Comparison of ENCODE assay signal across 8 mouse cellular contexts in the genomic region with DNA sequence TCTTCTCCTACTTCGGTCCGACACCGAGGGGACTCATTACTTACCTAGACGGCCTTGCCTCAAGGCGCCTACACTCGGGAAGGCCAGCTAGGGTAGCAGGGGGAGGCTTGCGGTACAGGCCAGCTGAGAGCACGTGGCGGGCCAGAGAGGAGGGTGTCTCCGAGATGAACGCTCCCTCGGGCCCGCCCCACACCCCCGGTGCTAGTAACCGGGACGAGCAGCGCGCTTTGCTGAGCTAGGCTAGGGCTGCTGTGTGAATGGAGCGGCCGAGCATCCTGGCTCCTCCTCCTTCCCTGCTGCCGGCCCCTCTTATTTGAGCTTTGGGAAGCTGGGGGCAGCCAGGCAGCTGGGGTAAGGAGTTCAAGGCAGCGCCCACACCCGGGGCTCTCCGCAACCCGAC. TPM values are rescaled to one million over a fixed set of nuclear protein-coding genes. Genes with fewer than 3 reads are reported as not detected.
DNase-seq lines count a peak whose midpoint lies in the region; ATAC-seq lines count a peak whose summit lies in the region.

Wt1 (plus strand) TSS at position 251 of the 400 bp plus-strand sequence.

- H3K27me3 ChIP-seq in embryonic facial prominence, embryonic 11.5 days (ENCODE audit: control insufficient read depth, insufficient read depth, low read length): peaks cover 81% of the 10 kb centered on the region
- peaks cover 96% of the 10 kb centered on the region for H3K27me3 ChIP-seq in limb, embryonic 11.5 days (ENCODE audit: control insufficient read depth, insufficient read depth, low read length)
- peaks cover 90% of the 10 kb centered on the region for H3K27me3 ChIP-seq in neural tube, embryonic 11.5 days (ENCODE audit: control insufficient read depth, insufficient read depth, low read length)

- no peaks in the 10 kb centered on the region for H3K36me3 ChIP-seq in embryonic facial prominence, embryonic 11.5 days (replicated peaks; ENCODE audit: control insufficient read depth, insufficient read depth, low read depth, low read length)
- no peaks in the 10 kb centered on the region for H3K36me3 ChIP-seq in limb, embryonic 11.5 days (ENCODE audit: control insufficient read depth, insufficient read depth, low read length)
- no peaks in the 10 kb centered on the region for H3K36me3 ChIP-seq in neural tube, embryonic 11.5 days (ENCODE audit: control insufficient read depth, insufficient read depth, low read length)

- peaks cover 7% of the 10 kb centered on the region for H3K4me1 ChIP-seq in embryonic facial prominence, embryonic 11.5 days (ENCODE audit: control insufficient read depth, insufficient read depth, low read length)
- peaks cover 10% of the 10 kb centered on the region for H3K4me1 ChIP-seq in limb, embryonic 11.5 days (ENCODE audit: control insufficient read depth, insufficient read depth, low read length)
- peaks cover 9% of the 10 kb centered on the region for H3K4me1 ChIP-seq in neural tube, embryonic 11.5 days (ENCODE audit: control insufficient read depth, insufficient read depth, low read length)

- intact Hi-C loops in heart, postnatal 36 days (cut with DNase I): loop anchor here (5.0 kb wide), 1 partner anchor 109 kb away; the partner anchor contains the start of gene Eif3m
- intact Hi-C loops in left cerebral cortex, postnatal 4 days (cut with DNase I): loop anchor here (10.0 kb wide), 1 partner anchor 539 kb away; the partner anchor contains the start of gene Pax6

- H3K4me3 ChIP-seq in embryonic facial prominence, embryonic 11.5 days (ENCODE audit: low read depth, low read length): peak within 1 kb of the TSS; percentile 21
- peak within 1 kb of the TSS; percentile 15 for H3K4me3 ChIP-seq in limb, embryonic 11.5 days (ENCODE audit: low read depth, low read length)
- H3K4me3 ChIP-seq in neural tube, embryonic 11.5 days (ENCODE audit: low read depth, low read length): peak within 1 kb of the TSS; percentile 20

- under 1% methylated on average over 24 of the region's 25 CpGs for WGBS in embryonic facial prominence, embryonic 11.5 days
- 1% methylated on average over 25 of the region's 25 CpGs for WGBS in limb, embryonic 11.5 days
- under 1% methylated on average over 24 of the region's 25 CpGs for WGBS in neural tube, embryonic 11.5 days

- no peak within 1 kb of the TSS for H3K9ac ChIP-seq in embryonic facial prominence, embryonic 11.5 days (replicated peaks; ENCODE audit: low read length)
- H3K9ac ChIP-seq in limb, embryonic 11.5 days (ENCODE audit: low read length): peak within 1 kb of the TSS; percentile 27; the same call in 1 of the 2 replicates
- H3K9ac ChIP-seq in neural tube, embryonic 11.5 days (ENCODE audit: low read length): no peak within 1 kb of the TSS

- peak; percentile 81 for DNase-seq in ZHBTc4 (ENCODE audit: low read depth, low spot score)
- DNase-seq in embryonic facial prominence, embryonic 11.5 days (ENCODE audit: low spot score): peak; percentile 56
- peak; percentile 33 to 60 for DNase-seq in heart, postnatal 36 days
- DNase-seq in limb, embryonic 11.5 days (ENCODE audit: low spot score): peak; percentile 71
- DNase-seq in neural tube, embryonic 11.5 days (ENCODE audit: low spot score): peak; percentile 56
- no peak for DNase-seq in layer of hippocampus, adult 11-12 months (ENCODE audit: low spot score)
- DNase-seq in frontal cortex, postnatal 10 days (ENCODE audit: low spot score in 2 of 2): no peak
- no peak for DNase-seq in left cerebral cortex, postnatal 4 days

- no peak within 1 kb of the TSS for H3K27ac ChIP-seq in embryonic facial prominence, embryonic 11.5 days (replicated peaks; ENCODE audit: low read depth, low read length)
- no peak within 1 kb of the TSS for H3K27ac ChIP-seq in limb, embryonic 11.5 days (replicated peaks; ENCODE audit: low read depth, low read length)
- H3K27ac ChIP-seq in neural tube, embryonic 11.5 days (ENCODE audit: low read depth, low read length): no peak within 1 kb of the TSS

- ATAC-seq in embryonic facial prominence, embryonic 11.5 days (replicated peaks; ENCODE audit: insufficient number of reproducible peaks, low FRiP score, low TSS enrichment, low read depth): peak; percentile 61
- peak; percentile 55 for ATAC-seq in limb, embryonic 11.5 days (ENCODE audit: insufficient number of reproducible peaks, low FRiP score, low TSS enrichment, low read depth)
- peak; percentile 43 for ATAC-seq in neural tube, embryonic 11.5 days (ENCODE audit: insufficient read depth, low FRiP score, low TSS enrichment)

- H3K9me3 ChIP-seq in embryonic facial prominence, embryonic 11.5 days (replicated peaks; ENCODE audit: control insufficient read depth, low read length): no peaks in the 10 kb centered on the region
- no peaks in the 10 kb centered on the region for H3K9me3 ChIP-seq in limb, embryonic 11.5 days (ENCODE audit: control insufficient read depth, low read length)
- H3K9me3 ChIP-seq in neural tube, embryonic 11.5 days (ENCODE audit: control insufficient read depth, low read length): no peaks in the 10 kb centered on the region

- peak within 1 kb of the TSS; percentile 31 for H3K4me2 ChIP-seq in embryonic facial prominence, embryonic 11.5 days (ENCODE audit: low read depth, low read length)
- peak within 1 kb of the TSS; percentile 35 for H3K4me2 ChIP-seq in limb, embryonic 11.5 days (ENCODE audit: low read depth, severe bottlenecking)
- peak within 1 kb of the TSS; percentile 30 for H3K4me2 ChIP-seq in neural tube, embryonic 11.5 days (ENCODE audit: low read depth)

RNA-seq across cellular contexts. Expression of gene Wt1, which starts in this region (rescaled TPM):
- polyA plus RNA-seq in embryonic facial prominence, embryonic 11.5 days (2014; fragmentation: Nextera tagmentation; extraction: Ambion mirVana): 0.40 and 0.58 TPM in 2 replicates
- total RNA-seq in heart, postnatal 36 days (2021): 1 to 10 TPM; 5.2 to 6.9 TPM
- polyA plus RNA-seq in limb, embryonic 11.5 days (2014; fragmentation: Nextera tagmentation; extraction: Ambion mirVana): 1.7 and 2.0 TPM in 2 replicates
- 1.3 and 3.3 TPM in 2 replicates for polyA plus RNA-seq in neural tube, embryonic 11.5 days (2014; fragmentation: Nextera tagmentation; extraction: Ambion mirVana)
- under 1 TPM in 1 of 2 experiments, not detected in 1; 0.26 TPM for total RNA-seq in left cerebral cortex, postnatal 4 days (2021)

Comparison
In these comparisons a context has a peak if more than half of its experiments do, and no peak if none do; other contexts are left out.
1. RNA of gene Wt1 (total RNA-seq): 5.2 to 6.9 TPM in heart, postnatal 36 days; 0.26 TPM in left cerebral cortex, postnatal 4 days; every median in the first group is over 4 times any median in the second.
2. Peak in DNase-seq, ATAC-seq, H3K4me3 ChIP-seq and H3K4me2 ChIP-seq in embryonic facial prominence, embryonic 11.5 days; RNA of the gene not detected or under 1 TPM.
3. DNase-seq: peak in ZHBTc4 (single experiment), heart, postnatal 36 days (2 of 2), limb, embryonic 11.5 days (single experiment) and neural tube, embryonic 11.5 days (single experiment); none in layer of hippocampus, adult 11-12 months (single experiment), frontal cortex, postnatal 10 days (0 of 2) and left cerebral cortex, postnatal 4 days (single experiment).
4. Peak in every context shown above with its lines, with median percentiles within 50 percentile points of each other: ATAC-seq, H3K4me2 ChIP-seq and H3K4me3 ChIP-seq.